Mouse (Mus musculus) megakaryocyte, embryonic 14.5 days (primary cell): ENCODE results near the gene Tbc1d4.

Experiments used
- FLI1 ChIP-seq: IDR thresholded peaks from 2 replicates; pipeline ENCODE4 v1.6.1; 2012; ENCODE audit warnings: low read length, inconsistent platforms, mixed read lengths
- GATA1 ChIP-seq: IDR thresholded peaks from 3 replicates; pipeline ENCODE4 v1.6.1; 2012; ENCODE audit warnings: mixed read lengths, low read length, inconsistent platforms, borderline replicate concordance

- TF ChIP-seq GATA1: no peak
- TF ChIP-seq FLI1: no peak
Observed at GRCm38 (mm10) chr14:101467532-101467931, 141.5 kb downstream of the Tbc1d4 start.
